Mouse (Mus musculus) limb, embryonic 10.5 days (tissue): ENCODE measurements around the gene Nfix. TPM values are rescaled to one million over a fixed set of nuclear protein-coding genes. Genes with fewer than 3 reads are reported as not detected.

ENCODE experiments used
- DNase-seq: peaks from one replicate; pipeline ENCODE4 v3.0.0-alpha.2; 2017; ENCODE audit warnings: low spot score
- H3K27ac ChIP-seq: fragments of 300-500 bp; sonication (generic); 2 replicates; pipeline ENCODE4 v1.5.1; 2016; ENCODE audit warnings: mild to moderate bottlenecking
- H3K27me3 ChIP-seq: fragments of 300-500 bp; sonication (generic); 2 replicates; pipeline ENCODE4 v1.6.1; 2016; ENCODE audit warnings: low read depth, mild to moderate bottlenecking; ENCODE audit not compliant: poor library complexity, severe bottlenecking
- H3K36me3 ChIP-seq: fragments of 300-500 bp; sonication (generic); 2 replicates; pipeline ENCODE4 v1.6.1; 2016; ENCODE audit warnings: mild to moderate bottlenecking, moderate library complexity
- H3K4me1 ChIP-seq: fragments of 300-500 bp; sonication (generic); 2 replicates; pipeline ENCODE4 v1.6.1; 2016
- H3K4me3 ChIP-seq: fragments of 300-500 bp; sonication (generic); 2 replicates; pipeline ENCODE4 v1.5.1; 2016; ENCODE audit warnings: mild to moderate bottlenecking, moderate library complexity
- H3K9me3 ChIP-seq: fragments of 300-500 bp; sonication (generic); replicated peaks from 2 replicates; pipeline ENCODE4 v1.6.1; 2016; ENCODE audit warnings: mild to moderate bottlenecking
- WGBS: fragments of 180-500 bp; shearing (Covaris S2); methylation state at CpG from one replicate; pipeline ENCODE4 v1.1.7; 2016; 5-methylcytosine and 5-hydroxymethylcytosine counted together
- polyA plus RNA-seq: library from polyadenylated mRNA; unstranded; fragments of >200 nt; fragmentation: Nextera tagmentation; extraction: Ambion mirVana; gene quantifications from 2 replicates; pipeline ENCODE4 v1.2.1, GENCODE M21; 2016

The Nfix gene
- polyA plus RNA-seq, 1 experiment from 2014 or later: 2.1 TPM

GRCm38 (mm10) chr8:84787523-84788302, 12.4 kb downstream of the Nfix start:
- WGBS: 6% methylated on average over 14 of the region's 14 CpGs
- H3K4me1 ChIP-seq: peaks cover 32% of the 10 kb centered on the region
- no peak for DNase-seq

GRCm38 (mm10) chr8:84786801-84787467, 13.2 kb downstream of the Nfix start:
- Histone ChIP-seq H3K27me3 (peaks cover 100% of the 10 kb centered on the region), H3K4me1 (peaks cover 39% of the 10 kb centered on the region), H3K9me3 (no peaks in the 10 kb centered on the region), H3K4me3 (no peak overlapping the region), H3K27ac (no peak overlapping the region), H3K36me3 (no peaks in the 10 kb centered on the region)
- DNase-seq: no peak
- WGBS: 3% methylated on average over 11 of the region's 11 CpGs

More at GRCm38 (mm10) chr8:84787523-84788302, 12.4 kb downstream of the Nfix start:
- no peaks in the 10 kb centered on the region for H3K36me3 ChIP-seq
- no peaks in the 10 kb centered on the region for H3K9me3 ChIP-seq
- peaks cover 100% of the 10 kb centered on the region for H3K27me3 ChIP-seq
- H3K27ac ChIP-seq: no peak overlapping the region
- no peak overlapping the region for H3K4me3 ChIP-seq

- no peaks in the 10 kb centered on the region for H3K36me3 ChIP-seq
- no peaks in the 10 kb centered on the region for H3K9me3 ChIP-seq
- H3K4me1 ChIP-seq: peaks cover 48% of the 10 kb centered on the region
- H3K4me3 ChIP-seq: peak overlapping the region; percentile 4; the same call in 1 of the 2 replicates
- peaks cover 100% of the 10 kb centered on the region for H3K27me3 ChIP-seq
- WGBS: under 1% methylated on average over 38 of the region's 38 CpGs
- peak; percentile 64 for DNase-seq
- no peak overlapping the region for H3K27ac ChIP-seq
Measured at GRCm38 (mm10) chr8:84785756-84786677, 14.1 kb downstream of the Nfix start.

- Histone ChIP-seq H3K27me3 (peaks cover 100% of the 10 kb centered on the region), H3K27ac (no peak overlapping the region), H3K9me3 (no peaks in the 10 kb centered on the region), H3K36me3 (no peaks in the 10 kb centered on the region), H3K4me1 (peaks cover 49% of the 10 kb centered on the region), H3K4me3 (peak overlapping the region; percentile 14; the same call in 1 of the 2 replicates)
- 2% methylated on average over 11 of the region's 11 CpGs for WGBS
- no peak for DNase-seq
Measured at GRCm38 (mm10) chr8:84785506-84785755, 14.7 kb downstream of the Nfix start.

DNA sequence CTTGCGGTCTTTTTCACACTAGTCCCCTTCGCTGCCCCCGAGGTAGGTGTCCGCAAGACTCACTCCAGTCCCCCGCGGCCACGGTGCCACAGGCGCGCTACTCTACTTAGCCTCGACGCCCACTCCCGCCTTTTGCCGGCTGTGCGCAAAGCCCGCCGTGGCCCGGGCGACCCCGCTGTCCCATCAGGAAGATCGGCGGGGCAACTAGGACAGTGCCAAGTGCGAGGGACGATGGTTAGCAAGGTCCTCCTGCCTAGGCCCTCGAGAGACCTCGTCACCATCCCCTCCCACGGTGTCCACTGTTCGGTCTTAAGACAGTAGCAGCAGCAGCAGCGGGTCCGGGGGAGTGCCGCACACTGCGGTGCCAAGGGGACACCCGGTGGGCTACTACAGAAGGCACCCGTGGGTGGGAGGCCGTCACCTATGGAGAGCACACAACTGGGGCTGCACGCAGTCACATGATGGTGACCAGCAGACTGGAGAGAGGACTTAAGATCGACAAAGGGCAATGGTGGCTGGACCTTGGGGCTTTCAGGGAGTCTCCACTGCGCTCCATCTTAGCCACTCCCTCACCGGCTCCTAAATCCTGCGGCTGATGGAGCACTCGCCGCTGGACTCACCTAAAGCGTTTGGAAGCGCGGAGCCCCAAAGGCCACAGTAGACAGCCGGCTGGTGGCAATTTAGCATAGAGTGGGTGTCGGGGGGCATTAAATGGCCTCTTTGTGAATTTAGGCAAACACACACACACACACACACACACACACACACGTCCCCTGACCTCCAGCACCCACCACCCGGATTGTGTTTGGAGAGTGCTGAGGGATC, 15.3 kb downstream of the Nfix start:
- Histone ChIP-seq H3K4me3 (peak overlapping the region; percentile 14; the same call in 1 of the 2 replicates), H3K9me3 (no peaks in the 10 kb centered on the region), H3K27me3 (peaks cover 100% of the 10 kb centered on the region), H3K4me1 (peaks cover 55% of the 10 kb centered on the region), H3K27ac (0 out of 2 replicates have a peak overlapping the region, but pooled peaks have one; percentile 33), H3K36me3 (no peaks in the 10 kb centered on the region)
- peak; percentile 73 for DNase-seq
- WGBS: under 1% methylated on average over 48 of the region's 48 CpGs

- under 1% methylated on average over 33 of the region's 33 CpGs for WGBS
- peak overlapping the region; percentile 10; the same call in 1 of the 2 replicates for H3K4me3 ChIP-seq
- H3K27me3 ChIP-seq: peaks cover 100% of the 10 kb centered on the region
- peaks cover 61% of the 10 kb centered on the region for H3K4me1 ChIP-seq
- H3K27ac ChIP-seq: 0 out of 2 replicates have a peak overlapping the region, but pooled peaks have one; percentile 33
- H3K36me3 ChIP-seq: no peaks in the 10 kb centered on the region
- H3K9me3 ChIP-seq: no peaks in the 10 kb centered on the region
- no peak for DNase-seq
Measured at GRCm38 (mm10) chr8:84783919-84784581, 16.1 kb downstream of the Nfix start.

- Histone ChIP-seq H3K4me1 (peaks cover 61% of the 10 kb centered on the region), H3K36me3 (no peaks in the 10 kb centered on the region), H3K9me3 (no peaks in the 10 kb centered on the region), H3K27ac (no peak overlapping the region), H3K4me3 (no peak overlapping the region), H3K27me3 (peaks cover 100% of the 10 kb centered on the region)
- DNase-seq: no peak
- 2% methylated on average over 11 of the region's 11 CpGs for WGBS
Measured at GRCm38 (mm10) chr8:84783198-84783918, 16.8 kb downstream of the Nfix start.

DNA sequence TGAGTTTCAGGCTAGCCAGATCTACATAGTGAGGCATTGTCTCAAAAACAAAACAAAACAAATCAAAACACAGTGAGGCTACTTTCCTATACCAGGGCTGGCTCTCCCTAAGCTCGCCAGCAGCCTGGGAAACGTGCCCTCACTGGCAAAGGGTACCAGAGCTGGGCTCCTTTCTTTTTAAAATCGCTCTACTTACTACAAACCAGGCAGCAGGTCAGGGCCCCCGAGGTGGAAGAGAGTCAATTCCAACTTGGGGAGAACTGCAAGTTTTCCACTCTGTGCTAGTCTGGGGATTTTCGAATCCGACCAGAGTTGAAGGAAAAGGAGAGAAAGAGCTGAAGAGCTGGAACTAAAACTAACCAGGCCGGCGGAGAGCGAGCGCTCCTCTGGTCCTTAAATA, 17.5 kb downstream of the Nfix start:
- H3K27me3 ChIP-seq: peaks cover 100% of the 10 kb centered on the region
- WGBS: 1% methylated on average over 10 of the region's 10 CpGs
- H3K27ac ChIP-seq: no peak overlapping the region
- H3K36me3 ChIP-seq: no peaks in the 10 kb centered on the region
- H3K9me3 ChIP-seq: no peaks in the 10 kb centered on the region
- no peak for DNase-seq
- no peak overlapping the region for H3K4me3 ChIP-seq
- peaks cover 61% of the 10 kb centered on the region for H3K4me1 ChIP-seq

- H3K4me1 ChIP-seq: peaks cover 61% of the 10 kb centered on the region
- H3K27me3 ChIP-seq: peaks cover 100% of the 10 kb centered on the region
- no peaks in the 10 kb centered on the region for H3K36me3 ChIP-seq
- H3K27ac ChIP-seq: no peak overlapping the region
- no peak for DNase-seq
- WGBS: under 1% methylated on average over 5 of the region's 5 CpGs
- peak overlapping the region; percentile 27 for H3K4me3 ChIP-seq
- no peaks in the 10 kb centered on the region for H3K9me3 ChIP-seq
Measured at GRCm38 (mm10) chr8:84781686-84782505, 18.2 kb downstream of the Nfix start.

DNA sequence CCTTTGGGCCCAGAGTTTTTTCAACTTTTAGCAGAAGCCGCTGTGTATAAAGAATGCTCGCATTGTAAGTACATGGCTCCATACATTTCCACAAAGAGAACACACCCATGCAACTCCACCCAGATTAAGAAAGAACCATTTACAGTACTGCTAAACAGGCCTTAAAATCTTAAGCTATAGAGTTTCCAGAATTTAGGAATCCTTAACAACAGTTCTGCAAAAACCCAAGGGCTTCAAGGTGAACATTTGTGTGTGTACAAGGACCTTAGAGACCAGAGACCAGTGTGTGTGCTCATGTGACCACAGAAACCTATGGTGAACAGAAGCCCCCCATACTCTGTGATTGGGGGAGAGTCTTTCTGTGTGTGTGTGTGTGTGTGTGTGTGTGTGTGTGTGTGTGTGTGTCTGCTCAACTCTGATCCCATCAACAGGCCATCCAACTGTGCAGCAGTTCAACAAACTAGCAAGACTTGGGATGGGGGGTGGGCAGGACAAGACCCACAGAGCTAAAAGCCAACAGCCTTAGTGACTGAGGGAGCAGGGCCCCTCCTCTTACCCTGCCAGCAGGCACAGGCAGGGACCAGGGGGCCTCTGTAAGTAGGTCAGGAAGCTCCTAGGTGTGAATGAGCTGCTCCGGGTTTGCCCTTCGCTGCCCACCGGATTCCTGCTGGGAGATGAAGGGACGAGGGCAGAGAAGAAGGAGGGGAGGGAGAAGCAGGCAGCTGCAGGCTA, 19.0 kb downstream of the Nfix start:
- Histone ChIP-seq H3K4me3 (peak overlapping the region; percentile 27), H3K9me3 (no peaks in the 10 kb centered on the region), H3K36me3 (no peaks in the 10 kb centered on the region), H3K4me1 (peaks cover 54% of the 10 kb centered on the region), H3K27me3 (peaks cover 100% of the 10 kb centered on the region), H3K27ac (no peak overlapping the region)
- 4% methylated on average over 6 of the region's 6 CpGs for WGBS
- no peak for DNase-seq
